Mouse (Mus musculus): Measurements from ENCODE around the gene Nlk. TPM values are rescaled to one million over a fixed set of nuclear protein-coding genes. Genes with fewer than 3 reads are reported as not detected.
"Not testable (repeated sequence)": the region's sequence is repeated elsewhere in the genome, so short reads cannot be mapped to it uniquely, and the experiment has no call there.

The Nlk gene
- polyA plus RNA-seq, 1 experiment from 2014 or later, result 24.7 TPM

GRCm38 (mm10) chr11:78664853-78665252 is 32.3 kb downstream of the Nlk start:
- H3K9me3 ChIP-seq, result no peaks in the 10 kb centered on the region
- H3K4me2 ChIP-seq (replicated peaks), result no peak overlapping the region
- no peak for ATAC-seq (ENCODE audit: low FRiP score, low read depth)
- H3K9ac ChIP-seq, result no peak overlapping the region
- H3K4me1 ChIP-seq, result peaks cover 1% of the 10 kb centered on the region; the same call in 1 of the 2 replicates
- H3K27ac ChIP-seq, result no peak overlapping the region
- H3K36me3 ChIP-seq, result no peaks in the 10 kb centered on the region
- H3K27me3 ChIP-seq (replicated peaks), result no peaks in the 10 kb centered on the region
- WGBS, result 73% methylated on average over 2 of the region's 2 CpGs
- no peak overlapping the region for H3K4me3 ChIP-seq

GRCm38 (mm10) chr11:78663916-78664315 is 33.3 kb downstream of the Nlk start:
- no peak overlapping the region for H3K4me3 ChIP-seq
- H3K4me1 ChIP-seq, result no peaks in the 10 kb centered on the region
- no peak overlapping the region for H3K4me2 ChIP-seq (replicated peaks)
- ATAC-seq (ENCODE audit: low FRiP score, low read depth), result no peak
- H3K9me3 ChIP-seq, result no peaks in the 10 kb centered on the region
- H3K9ac ChIP-seq, result no peak overlapping the region
- H3K27me3 ChIP-seq (replicated peaks), result no peaks in the 10 kb centered on the region
- no peak overlapping the region for H3K27ac ChIP-seq
- WGBS, result 62% methylated on average over 4 of the region's 4 CpGs
- H3K36me3 ChIP-seq, result no peaks in the 10 kb centered on the region

- no peak overlapping the region for H3K27ac ChIP-seq
- no peaks in the 10 kb centered on the region for H3K36me3 ChIP-seq
- 93% methylated on average over 2 of the region's 2 CpGs for WGBS
- H3K9ac ChIP-seq, result no peak overlapping the region
- H3K9me3 ChIP-seq, result no peaks in the 10 kb centered on the region
- H3K4me2 ChIP-seq (replicated peaks), result no peak overlapping the region
- H3K27me3 ChIP-seq (replicated peaks), result no peaks in the 10 kb centered on the region
- no peak for ATAC-seq (ENCODE audit: low FRiP score, low read depth)
- no peaks in the 10 kb centered on the region for H3K4me1 ChIP-seq
- no peak overlapping the region for H3K4me3 ChIP-seq
Observed at GRCm38 (mm10) chr11:78649143-78649542, 48.0 kb downstream of the Nlk start.

GRCm38 (mm10) chr11:78648405-78648804 is 48.8 kb downstream of the Nlk start:
- not testable (repeated sequence) for H3K4me1 ChIP-seq; H3K4me2 ChIP-seq (replicated peaks); ATAC-seq (ENCODE audit: low FRiP score, low read depth); H3K36me3 ChIP-seq; H3K4me3 ChIP-seq; H3K27ac ChIP-seq; H3K9ac ChIP-seq; H3K27me3 ChIP-seq (replicated peaks); H3K9me3 ChIP-seq
- WGBS, result 91% methylated on average over 1 of the region's 1 CpGs

GRCm38 (mm10) chr11:78643746-78644145 is 53.4 kb downstream of the Nlk start:
- no peak overlapping the region for H3K4me3 ChIP-seq
- H3K27me3 ChIP-seq (replicated peaks), result no peaks in the 10 kb centered on the region
- H3K9me3 ChIP-seq, result no peaks in the 10 kb centered on the region
- ATAC-seq (ENCODE audit: low FRiP score, low read depth), result no peak
- H3K4me1 ChIP-seq, result 0 out of 2 replicates have a peak, but pooled peaks cover 3% of the 10 kb centered on the region
- H3K36me3 ChIP-seq, result no peaks in the 10 kb centered on the region
- H3K4me2 ChIP-seq (replicated peaks), result no peak overlapping the region
- H3K27ac ChIP-seq, result no peak overlapping the region
- no peak overlapping the region for H3K9ac ChIP-seq
- 83% methylated on average over 7 of the region's 7 CpGs for WGBS

- Histone ChIP-seq H3K36me3 (no peaks in the 10 kb centered on the region; the same call in 1 of the 2 replicates), H3K9ac (peak overlapping the region; percentile 1; the same call in 1 of the 2 replicates), H3K27me3 (replicated peaks) (no peaks in the 10 kb centered on the region), H3K9me3 (peaks cover 2% of the 10 kb centered on the region; the same call in 1 of the 2 replicates), H3K27ac (no peak overlapping the region), H3K4me1 (0 out of 2 replicates have a peak, but pooled peaks cover 3% of the 10 kb centered on the region), H3K4me2 (replicated peaks) (no peak overlapping the region), H3K4me3 (no peak overlapping the region)
- ATAC-seq (ENCODE audit: low FRiP score, low read depth), result no peak
- 49% methylated on average over 3 of the region's 3 CpGs for WGBS
Observed at GRCm38 (mm10) chr11:78642151-78642550, 55.0 kb downstream of the Nlk start.

- WGBS, result 91% methylated on average over 3 of the region's 3 CpGs
- Histone ChIP-seq H3K9ac (no peak overlapping the region), H3K4me3 (no peak overlapping the region), H3K27me3 (replicated peaks) (no peaks in the 10 kb centered on the region), H3K4me2 (replicated peaks) (no peak overlapping the region), H3K27ac (no peak overlapping the region), H3K4me1 (0 out of 2 replicates have a peak, but pooled peaks cover 3% of the 10 kb centered on the region), H3K36me3 (peaks cover 4% of the 10 kb centered on the region; the same call in 1 of the 2 replicates), H3K9me3 (peaks cover 7% of the 10 kb centered on the region; the same call in 1 of the 2 replicates)
- ATAC-seq (ENCODE audit: low FRiP score, low read depth), result no peak
Observed at GRCm38 (mm10) chr11:78641088-78641487, 56.1 kb downstream of the Nlk start.

- peaks cover 7% of the 10 kb centered on the region; the same call in 1 of the 2 replicates for H3K9me3 ChIP-seq
- H3K9ac ChIP-seq, result no peak overlapping the region
- no peaks in the 10 kb centered on the region for H3K27me3 ChIP-seq (replicated peaks)
- no peak overlapping the region for H3K4me2 ChIP-seq (replicated peaks)
- no peak for ATAC-seq (ENCODE audit: low FRiP score, low read depth)
- H3K4me3 ChIP-seq, result no peak overlapping the region
- H3K36me3 ChIP-seq, result peaks cover 4% of the 10 kb centered on the region; the same call in 1 of the 2 replicates
- H3K27ac ChIP-seq, result no peak overlapping the region
- WGBS, result 98% methylated on average over 2 of the region's 2 CpGs
- H3K4me1 ChIP-seq, result no peaks in the 10 kb centered on the region
Observed at GRCm38 (mm10) chr11:78632782-78633181, 64.4 kb downstream of the Nlk start.

- no peak overlapping the region for H3K9ac ChIP-seq
- no peaks in the 10 kb centered on the region for H3K36me3 ChIP-seq
- H3K9me3 ChIP-seq, result no peaks in the 10 kb centered on the region
- no peak overlapping the region for H3K4me3 ChIP-seq
- no peaks in the 10 kb centered on the region for H3K27me3 ChIP-seq (replicated peaks)
- no peak for ATAC-seq (ENCODE audit: low FRiP score, low read depth)
- WGBS, result 76% methylated on average over 3 of the region's 3 CpGs
- H3K27ac ChIP-seq, result no peak overlapping the region
- H3K4me1 ChIP-seq, result no peaks in the 10 kb centered on the region
- H3K4me2 ChIP-seq (replicated peaks), result no peak overlapping the region
Observed at GRCm38 (mm10) chr11:78628871-78629270, 68.3 kb downstream of the Nlk start.

GRCm38 (mm10) chr11:78624377-78624776 is 72.8 kb downstream of the Nlk start:
- Histone ChIP-seq H3K4me1 (no peaks in the 10 kb centered on the region), H3K9me3 (no peaks in the 10 kb centered on the region), H3K27ac (no peak overlapping the region), H3K27me3 (replicated peaks) (no peaks in the 10 kb centered on the region), H3K36me3 (no peaks in the 10 kb centered on the region), H3K4me3 (no peak overlapping the region), H3K4me2 (replicated peaks) (no peak overlapping the region), H3K9ac (no peak overlapping the region)
- ATAC-seq (ENCODE audit: low FRiP score, low read depth), result no peak
- 46% methylated on average over 3 of the region's 3 CpGs for WGBS

- ATAC-seq (ENCODE audit: low FRiP score, low read depth), result no peak
- Histone ChIP-seq H3K4me1 (no peaks in the 10 kb centered on the region), H3K36me3 (no peaks in the 10 kb centered on the region), H3K4me3 (no peak overlapping the region), H3K27me3 (replicated peaks) (no peaks in the 10 kb centered on the region), H3K27ac (no peak overlapping the region), H3K9ac (no peak overlapping the region), H3K4me2 (replicated peaks) (no peak overlapping the region), H3K9me3 (no peaks in the 10 kb centered on the region)
Observed at GRCm38 (mm10) chr11:78621926-78622325, 75.2 kb downstream of the Nlk start.

GRCm38 (mm10) chr11:78620179-78620578 is 77.0 kb downstream of the Nlk start:
- no peaks in the 10 kb centered on the region for H3K4me1 ChIP-seq
- H3K27me3 ChIP-seq (replicated peaks), result no peaks in the 10 kb centered on the region
- no peak overlapping the region for H3K4me2 ChIP-seq (replicated peaks)
- H3K9ac ChIP-seq, result no peak overlapping the region
- no peaks in the 10 kb centered on the region for H3K36me3 ChIP-seq
- H3K4me3 ChIP-seq, result no peak overlapping the region
- no peak overlapping the region for H3K27ac ChIP-seq
- no peak for ATAC-seq (ENCODE audit: low FRiP score, low read depth)
- no peaks in the 10 kb centered on the region for H3K9me3 ChIP-seq
- WGBS, result 91% methylated on average over 3 of the region's 3 CpGs

GRCm38 (mm10) chr11:78611273-78611672 is 85.9 kb downstream of the Nlk start:
- no peaks in the 10 kb centered on the region for H3K4me1 ChIP-seq
- H3K4me3 ChIP-seq, result no peak overlapping the region
- no peaks in the 10 kb centered on the region for H3K9me3 ChIP-seq
- ATAC-seq (ENCODE audit: low FRiP score, low read depth), result no peak
- no peak overlapping the region for H3K9ac ChIP-seq
- no peak overlapping the region for H3K27ac ChIP-seq
- no peaks in the 10 kb centered on the region for H3K27me3 ChIP-seq (replicated peaks)
- H3K4me2 ChIP-seq (replicated peaks), result no peak overlapping the region
- peaks cover 3% of the 10 kb centered on the region; the same call in 1 of the 2 replicates for H3K36me3 ChIP-seq
